Mouse (Mus musculus) MN1 (cell line): ENCODE data around the gene Olfr1369-ps1.
A peak's percentile ranks its signal among the peaks of the same experiment; 100 is the strongest.
"Not testable (repeated sequence)": the region's sequence is repeated elsewhere in the genome, so short reads cannot be mapped to it uniquely, and the experiment has no call there.

Experiments used
- DNase-seq: peaks from one replicate; pipeline ENCODE4 v3.0.0-alpha.2; 2016; ENCODE audit warnings: low spot score

Olfr1369-ps1 gene

DNA sequence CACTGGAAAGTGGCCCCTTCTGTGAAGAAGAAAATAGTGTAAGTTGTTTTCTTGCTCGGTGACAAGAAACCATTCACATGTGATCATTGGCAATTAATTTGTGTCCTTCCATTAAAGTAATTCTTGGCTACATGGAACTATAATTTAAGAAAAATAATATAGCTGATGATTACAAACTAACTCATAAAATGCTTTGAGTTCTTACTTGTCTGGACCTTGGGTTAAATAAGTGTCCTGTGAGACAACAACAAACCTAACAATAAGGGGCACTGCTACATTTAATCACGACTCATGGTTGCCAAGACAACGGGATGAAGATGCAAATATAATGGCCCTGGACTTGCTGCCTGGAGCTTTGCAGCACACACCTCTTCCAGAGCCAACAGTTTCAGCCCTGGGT is at the start of gene Olfr1369-ps1:
Olfr1369-ps1 (plus strand) TSS at position 301 of the 400 bp plus-strand sequence.
- not testable (repeated sequence) for DNase-seq

GRCm38 (mm10) chr13:21066021-21066420 is 45.3 kb upstream of the Olfr1369-ps1 start:
- no peak for DNase-seq

- no peak for DNase-seq
Measured at GRCm38 (mm10) chr13:21074847-21075246, 36.4 kb upstream of the Olfr1369-ps1 start, which contains the start of gene Olfr1370. Olfr1370 (minus strand) TSS chr13:21074947.

DNA sequence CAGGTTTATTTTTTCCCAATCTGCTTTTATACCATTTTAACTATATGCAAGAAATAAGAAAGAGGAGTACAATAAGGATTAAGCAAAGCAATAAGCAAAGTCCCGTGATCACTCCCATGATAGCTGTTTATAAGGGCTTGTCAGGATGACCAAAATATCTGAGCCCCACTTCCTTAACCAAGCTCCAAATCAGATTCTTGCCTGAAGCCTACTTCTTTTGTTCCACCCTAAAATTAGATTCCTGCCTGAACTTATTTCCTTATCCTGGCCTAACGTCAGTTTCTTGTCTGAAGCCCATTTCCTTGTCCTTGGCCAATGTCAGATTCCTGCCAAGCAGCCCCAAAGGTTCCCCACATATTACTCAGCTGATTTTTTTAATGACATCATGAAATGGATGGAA is 28.6 kb upstream of the Olfr1369-ps1 start:
- no peak for DNase-seq

DNA sequence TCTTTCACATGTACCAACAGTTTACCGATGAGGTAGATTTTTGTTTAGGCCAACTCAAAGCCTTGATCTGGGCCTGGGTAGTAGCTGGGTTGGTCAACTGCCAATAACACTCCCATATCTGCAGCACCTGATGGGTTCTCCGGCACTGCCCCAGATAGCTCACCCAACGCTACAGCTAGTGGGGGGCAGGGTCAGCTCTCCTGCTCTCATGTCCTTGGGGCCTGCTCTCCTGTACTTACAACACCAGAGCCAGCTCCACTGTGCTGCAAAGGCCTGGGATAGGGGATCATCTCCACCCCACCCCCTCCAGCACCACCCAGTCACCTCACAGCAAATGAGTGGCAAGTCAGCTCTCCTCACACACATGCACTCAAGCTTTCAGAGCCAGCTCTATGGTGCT is 1.5 kb upstream of the Olfr1369-ps1 start:
- no peak for DNase-seq

DNA sequence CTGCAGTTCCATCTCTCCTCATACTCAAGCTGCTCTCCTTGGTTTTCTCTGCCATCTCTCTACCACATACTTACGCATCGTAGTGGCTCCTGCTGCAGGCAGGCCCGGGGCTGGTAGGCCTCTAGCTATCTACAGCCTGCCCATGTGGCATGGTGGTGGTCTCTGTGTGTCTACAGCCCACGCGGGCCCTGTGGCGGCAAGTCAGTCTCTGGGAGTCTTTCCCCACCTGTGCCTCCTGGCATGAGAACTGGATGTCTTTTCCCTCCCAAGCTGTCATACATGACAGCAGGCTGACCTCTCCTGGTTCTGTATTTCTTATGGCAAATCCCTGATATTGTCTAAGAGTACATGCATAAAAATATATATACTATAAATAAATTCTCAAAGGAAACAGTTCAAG is 842 bp upstream of the Olfr1369-ps1 start:
- DNase-seq, result no peak

DNA sequence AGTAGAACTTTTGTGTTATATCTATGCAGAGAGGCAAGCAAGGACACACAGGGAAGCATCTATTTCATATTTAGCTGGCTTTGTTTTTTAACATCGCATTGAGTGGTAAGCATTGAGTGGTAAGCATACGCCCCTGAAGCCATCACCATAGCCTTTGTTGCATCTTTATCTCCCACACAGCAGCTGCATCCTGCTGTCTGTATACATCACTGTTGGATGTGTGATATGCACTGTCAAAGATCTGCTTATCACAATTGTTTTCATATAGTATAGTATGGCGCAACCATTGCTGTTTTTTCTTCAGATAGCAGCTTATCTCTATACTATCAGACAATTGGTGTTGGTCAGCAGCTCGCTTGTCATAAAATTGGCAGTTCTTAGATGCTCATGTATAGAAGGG is 2.8 kb downstream of the Olfr1369-ps1 start:
- DNase-seq, result no peak

GRCm38 (mm10) chr13:21129339-21129738 is 18.1 kb downstream of the Olfr1369-ps1 start, which contains the start of gene Olfr263:
Olfr263 (plus strand) TSS chr13:21129639.
- DNase-seq, result not testable (repeated sequence)

DNA sequence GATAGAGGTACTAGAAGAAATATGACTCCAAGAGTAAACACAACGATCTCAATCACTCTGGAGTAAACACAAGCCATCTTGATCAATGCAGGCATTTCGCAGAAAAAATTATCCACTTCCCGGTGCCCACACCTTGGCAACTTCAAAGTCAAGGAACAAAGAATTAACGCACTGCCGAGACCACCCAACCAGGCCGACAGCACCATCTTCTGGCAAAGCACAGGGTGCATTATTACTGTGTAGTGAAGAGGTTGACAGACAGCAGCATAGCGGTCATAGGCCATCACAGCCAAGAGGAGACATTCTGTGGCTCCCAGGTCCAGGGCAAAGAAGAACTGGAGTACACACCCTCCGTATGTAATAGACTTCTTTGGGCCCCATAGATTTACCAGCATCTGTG is 31.1 kb downstream of the Olfr1369-ps1 start:
- no peak for DNase-seq

DNA sequence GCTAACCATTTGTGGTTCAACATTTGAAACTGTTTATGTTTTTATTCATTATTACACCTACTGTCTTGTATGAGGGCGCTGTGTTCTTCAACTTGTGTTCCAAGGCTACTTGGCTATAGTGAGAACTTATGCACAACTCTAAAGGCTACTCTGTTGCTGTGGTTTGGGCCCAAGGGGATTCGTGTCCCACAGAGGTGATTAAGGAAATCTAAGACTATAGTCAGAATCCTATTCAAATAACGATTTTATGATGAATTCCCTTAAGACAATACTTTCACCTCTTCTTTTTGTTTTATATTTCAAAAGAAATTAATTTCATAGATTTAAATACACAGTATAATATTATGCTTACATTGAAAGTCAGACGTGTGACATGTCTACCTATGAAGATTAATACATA is 34.5 kb downstream of the Olfr1369-ps1 start, which contains the start of gene Olfr1368:
Olfr1368 (minus strand) TSS at position 101 of the 400 bp plus-strand sequence.
- DNase-seq, result no peak

- DNase-seq, result no peak
Measured at GRCm38 (mm10) chr13:21155888-21156287, 44.6 kb downstream of the Olfr1369-ps1 start.

GRCm38 (mm10) chr13:21158071-21158470 is 46.8 kb downstream of the Olfr1369-ps1 start:
- no peak for DNase-seq

GRCm38 (mm10) chr13:21158785-21159474 is 47.6 kb downstream of the Olfr1369-ps1 start:
- DNase-seq, result peak; percentile 73

DNA sequence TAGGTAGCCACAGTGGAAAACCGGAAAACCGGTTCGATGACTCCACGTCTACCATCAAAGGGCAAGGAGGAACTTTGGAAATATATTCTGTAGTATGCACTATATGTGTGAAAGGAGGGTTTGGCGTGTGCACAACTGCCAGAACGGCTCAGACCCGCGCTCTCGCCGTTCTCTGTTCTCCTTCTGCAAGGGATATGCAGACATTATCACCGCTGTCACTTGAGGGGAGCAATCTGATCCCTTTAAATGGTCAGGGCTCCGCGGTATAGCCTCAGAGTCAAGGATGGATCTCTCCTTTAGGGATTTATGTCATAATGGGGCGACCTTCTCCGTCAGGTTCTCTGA is 48.2 kb downstream of the Olfr1369-ps1 start:
- DNase-seq, result no peak

- no peak for DNase-seq
Measured at GRCm38 (mm10) chr13:21160041-21160511, 48.8 kb downstream of the Olfr1369-ps1 start.

- DNase-seq, result peak; percentile 90
Measured at GRCm38 (mm10) chr13:21160657-21161590, 49.6 kb downstream of the Olfr1369-ps1 start.

DNA sequence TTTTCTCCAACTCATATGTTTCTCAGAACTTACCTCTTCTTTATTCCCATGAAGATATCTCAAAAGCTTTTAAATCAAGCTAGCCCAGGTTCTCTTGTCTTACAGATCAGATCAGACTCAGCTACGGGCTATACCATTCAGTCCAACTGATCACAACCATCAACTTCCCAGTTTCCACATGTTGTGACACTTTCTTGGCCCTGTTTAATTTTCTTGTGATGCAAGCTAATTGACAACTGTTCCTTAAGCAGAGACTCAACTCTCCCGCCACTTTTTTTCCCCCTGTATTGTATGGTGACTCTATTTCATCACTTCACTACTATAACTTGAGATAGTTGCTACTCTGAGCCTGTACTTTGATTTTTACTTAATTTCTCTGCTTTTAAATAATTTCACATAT is 50.3 kb downstream of the Olfr1369-ps1 start:
- no peak for DNase-seq

DNA sequence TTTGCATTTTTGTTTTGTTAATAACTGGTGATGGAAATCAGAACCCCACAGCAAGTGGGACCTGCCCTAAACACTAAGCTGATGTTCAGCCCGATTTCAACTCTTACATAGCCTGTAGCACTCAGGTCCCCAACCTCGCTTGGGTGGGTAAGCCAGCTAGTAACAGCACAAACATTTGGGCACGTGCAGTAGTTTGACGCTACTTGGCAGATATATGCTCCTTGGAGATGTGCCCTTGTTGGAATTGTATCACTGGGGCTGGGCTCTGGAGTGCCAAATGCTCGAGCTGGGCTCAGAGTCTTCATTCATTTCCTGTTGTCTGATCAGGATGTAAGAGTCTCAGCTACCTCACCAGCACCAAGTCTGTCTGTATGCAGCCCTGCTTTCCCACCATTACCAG is 51.3 kb downstream of the Olfr1369-ps1 start:
- DNase-seq, result no peak

GRCm38 (mm10) chr13:21166936-21167909 is 55.9 kb downstream of the Olfr1369-ps1 start:
- DNase-seq, result peak; percentile 83

- peak; percentile 67 for DNase-seq
Measured at GRCm38 (mm10) chr13:21167910-21168300, 56.6 kb downstream of the Olfr1369-ps1 start.

DNA sequence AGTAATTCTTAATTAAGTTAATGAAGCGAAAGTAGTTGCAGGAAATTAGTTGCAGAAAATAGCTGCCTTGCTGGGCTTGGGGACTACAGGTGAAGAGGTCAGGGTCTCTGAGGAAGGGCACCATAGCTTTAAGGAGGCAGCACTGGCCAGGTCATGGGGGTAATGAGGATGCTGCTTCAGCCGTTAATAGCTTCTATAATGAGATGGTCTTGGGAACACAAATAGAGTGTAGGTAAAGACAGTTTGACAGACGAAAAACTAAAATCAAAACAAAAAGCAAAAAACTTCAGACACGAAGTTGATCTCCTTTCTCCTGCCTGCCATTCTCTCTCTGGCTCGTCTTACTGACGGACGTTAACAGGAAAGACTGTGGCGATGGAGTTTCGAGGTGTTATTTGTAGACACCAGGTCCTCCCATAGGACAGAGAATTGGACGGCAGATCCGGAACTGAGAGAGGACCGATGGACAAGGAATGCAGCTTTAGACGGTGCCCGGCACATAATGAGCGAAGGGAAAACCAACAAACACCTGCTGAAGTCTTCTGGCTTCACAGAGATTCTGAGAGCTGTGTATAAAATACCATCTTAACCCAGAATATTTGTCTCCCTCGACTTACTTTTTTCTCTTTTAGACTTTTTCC is 57.2 kb downstream of the Olfr1369-ps1 start:
- DNase-seq, result peak; percentile 30
